31 mouse cellular contexts compared by ENCODE assay signal in the genomic region with DNA sequence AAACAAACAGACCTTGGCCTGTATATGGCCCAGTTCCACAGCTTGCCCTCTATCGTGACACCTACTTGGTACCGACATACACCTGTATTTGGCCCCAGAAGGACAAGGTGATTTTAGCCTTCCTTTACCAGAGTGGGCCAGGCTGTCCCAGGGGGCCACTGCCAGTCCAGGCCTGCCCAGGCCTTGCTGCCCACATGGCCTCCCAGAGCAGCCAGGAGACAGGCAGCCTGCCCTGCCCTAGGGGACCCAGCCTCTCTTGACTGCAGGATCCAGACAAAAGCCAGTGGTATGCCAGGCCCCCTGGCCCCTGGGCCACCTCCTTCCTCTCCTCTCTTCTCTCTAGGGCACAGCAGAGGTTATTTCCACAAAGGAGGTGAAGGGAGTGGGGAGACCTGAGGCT. TPM values are rescaled to one million over a fixed set of nuclear protein-coding genes. Genes with fewer than 3 reads are reported as not detected.
DNase-seq lines count a peak whose midpoint lies in the region; ATAC-seq and TF ChIP-seq lines count a peak whose summit lies in the region.
"Had no signal": no experiment of that assay in that cellular context is flagged by ENCODE, and none has a peak within 500 bp of the region (broad histone marks: within the 10 kb centered on the region; RNA-seq: fewer than 3 reads in every experiment).

No protein-coding gene starts in this region.

- no peak overlapping the region for H3K4me3 ChIP-seq in forebrain, embryonic 10.5 days
- no peak overlapping the region for H3K4me3 ChIP-seq in forebrain, embryonic 13.5 days
- no peak overlapping the region for H3K4me3 ChIP-seq in hindbrain, embryonic 13.5 days
- no peak overlapping the region for H3K4me3 ChIP-seq in hindbrain, postnatal 0 days (ENCODE audit: low read length)
- no peak overlapping the region for H3K4me3 ChIP-seq in midbrain, embryonic 13.5 days (replicated peaks)
- no peak overlapping the region for H3K4me3 ChIP-seq in midbrain, postnatal 0 days (ENCODE audit: low read depth, low read length)
- no peak overlapping the region for H3K4me3 ChIP-seq in embryonic facial prominence, embryonic 12.5 days
- H3K4me3 ChIP-seq: forebrain, embryonic 15.5 days; layer of hippocampus, adult 2 months; limb, embryonic 12.5 days; lung, embryonic 15.5 days had no signal

- TF ChIP-seq CTCF in hindbrain, postnatal 0 days (IDR thresholded peaks at IDR 0.05; ENCODE audit: low read depth) = no peak
- TF ChIP-seq CTCF in midbrain, postnatal 0 days (IDR thresholded peaks at IDR 0.05) = no peak

- WGBS in forebrain, embryonic 10.5 days = 96% methylated on average over 2 of the region's 2 CpGs
- WGBS in forebrain, embryonic 13.5 days = 95% methylated on average over 2 of the region's 2 CpGs
- WGBS in hindbrain, embryonic 13.5 days = 94% methylated on average over 2 of the region's 2 CpGs
- 95% methylated on average over 2 of the region's 2 CpGs for WGBS in hindbrain, postnatal 0 days
- WGBS in midbrain, embryonic 13.5 days = 98% methylated on average over 2 of the region's 2 CpGs
- WGBS in midbrain, postnatal 0 days = 95% methylated on average over 2 of the region's 2 CpGs
- WGBS in embryonic facial prominence, embryonic 12.5 days = 95% methylated on average over 2 of the region's 2 CpGs

- no peak for ATAC-seq in forebrain, embryonic 13.5 days
- no peak for ATAC-seq in hindbrain, embryonic 13.5 days (ENCODE audit: low FRiP score)
- no peak for ATAC-seq in hindbrain, postnatal 0 days
- no peak for ATAC-seq in midbrain, embryonic 13.5 days
- ATAC-seq in midbrain, postnatal 0 days (ENCODE audit: low FRiP score) = no peak
- ATAC-seq in embryonic facial prominence, embryonic 12.5 days (ENCODE audit: insufficient number of reproducible peaks, insufficient read depth, low FRiP score, low TSS enrichment) = no peak
- ATAC-seq: forebrain, embryonic 15.5 days; intestine, postnatal 0 days; Patski had no signal

- H3K36me3 ChIP-seq in forebrain, embryonic 10.5 days (replicated peaks) = no peaks in the 10 kb centered on the region
- no peaks in the 10 kb centered on the region for H3K36me3 ChIP-seq in forebrain, embryonic 13.5 days (ENCODE audit: poor library complexity, severe bottlenecking)
- no peaks in the 10 kb centered on the region for H3K36me3 ChIP-seq in hindbrain, embryonic 13.5 days
- H3K36me3 ChIP-seq in hindbrain, postnatal 0 days (ENCODE audit: insufficient read depth, low read length) = no peaks in the 10 kb centered on the region
- no peaks in the 10 kb centered on the region for H3K36me3 ChIP-seq in midbrain, embryonic 13.5 days
- no peaks in the 10 kb centered on the region for H3K36me3 ChIP-seq in midbrain, postnatal 0 days (ENCODE audit: insufficient read depth, low read length)
- no peaks in the 10 kb centered on the region for H3K36me3 ChIP-seq in embryonic facial prominence, embryonic 12.5 days
- H3K36me3 ChIP-seq: forebrain, embryonic 15.5 days; limb, embryonic 12.5 days; lung, embryonic 15.5 days had no signal

- intact Hi-C loops in left cerebral cortex, postnatal 4 days (cut with DNase I) = no loop called here

- H3K9ac ChIP-seq in forebrain, embryonic 13.5 days = no peak overlapping the region
- no peak overlapping the region for H3K9ac ChIP-seq in hindbrain, embryonic 13.5 days
- H3K9ac ChIP-seq in hindbrain, postnatal 0 days (replicated peaks; ENCODE audit: low read length) = no peak overlapping the region
- H3K9ac ChIP-seq in midbrain, embryonic 13.5 days (replicated peaks) = no peak overlapping the region
- H3K9ac ChIP-seq in midbrain, postnatal 0 days (replicated peaks; ENCODE audit: low read length, poor library complexity, severe bottlenecking) = no peak overlapping the region
- H3K9ac ChIP-seq in embryonic facial prominence, embryonic 12.5 days = peak overlapping the region; percentile 12; the same call in 1 of the 2 replicates
- H3K9ac ChIP-seq: forebrain, embryonic 15.5 days; limb, embryonic 12.5 days; liver, embryonic 14.5 days; lung, embryonic 15.5 days had no signal

- H3K27ac ChIP-seq in forebrain, embryonic 10.5 days = peak overlapping the region; percentile 82
- no peak overlapping the region for H3K27ac ChIP-seq in forebrain, embryonic 13.5 days
- H3K27ac ChIP-seq in hindbrain, embryonic 13.5 days = peak overlapping the region; percentile 90; the same call in 1 of the 2 replicates
- no peak overlapping the region for H3K27ac ChIP-seq in hindbrain, postnatal 0 days
- 0 out of 2 replicates have a peak overlapping the region, but pooled peaks have one; percentile 37 for H3K27ac ChIP-seq in midbrain, embryonic 13.5 days
- no peak overlapping the region for H3K27ac ChIP-seq in midbrain, postnatal 0 days (ENCODE audit: low read depth, low read length)
- no peak overlapping the region for H3K27ac ChIP-seq in embryonic facial prominence, embryonic 12.5 days
- H3K27ac ChIP-seq: forebrain, embryonic 15.5 days; limb, embryonic 12.5 days; liver, embryonic 14.5 days; lung, embryonic 15.5 days had no signal

- no peak overlapping the region for H3K4me2 ChIP-seq in forebrain, embryonic 13.5 days
- H3K4me2 ChIP-seq in hindbrain, embryonic 13.5 days = no peak overlapping the region
- H3K4me2 ChIP-seq in hindbrain, postnatal 0 days (ENCODE audit: low read depth, low read length) = no peak overlapping the region
- no peak overlapping the region for H3K4me2 ChIP-seq in midbrain, embryonic 13.5 days (replicated peaks)
- no peak overlapping the region for H3K4me2 ChIP-seq in midbrain, postnatal 0 days (ENCODE audit: low read depth, low read length, poor library complexity, severe bottlenecking)
- H3K4me2 ChIP-seq in embryonic facial prominence, embryonic 12.5 days (replicated peaks) = no peak overlapping the region
- H3K4me2 ChIP-seq: forebrain, embryonic 15.5 days; heart, embryonic 11.5 days; limb, embryonic 12.5 days; lung, embryonic 15.5 days had no signal

- peaks cover 49% of the 10 kb centered on the region for H3K27me3 ChIP-seq in forebrain, embryonic 10.5 days (ENCODE audit: poor library complexity, severe bottlenecking)
- H3K27me3 ChIP-seq in forebrain, embryonic 13.5 days = no peaks in the 10 kb centered on the region
- peaks cover 8% of the 10 kb centered on the region; the same call in 1 of the 2 replicates for H3K27me3 ChIP-seq in hindbrain, embryonic 13.5 days
- H3K27me3 ChIP-seq in hindbrain, postnatal 0 days (ENCODE audit: insufficient read depth, low read length) = no peaks in the 10 kb centered on the region
- H3K27me3 ChIP-seq in midbrain, embryonic 13.5 days = no peaks in the 10 kb centered on the region
- no peaks in the 10 kb centered on the region for H3K27me3 ChIP-seq in midbrain, postnatal 0 days (ENCODE audit: insufficient read depth, low read length)
- H3K27me3 ChIP-seq in embryonic facial prominence, embryonic 12.5 days = no peaks in the 10 kb centered on the region; the same call in 1 of the 2 replicates
- H3K27me3 ChIP-seq: forebrain, embryonic 15.5 days; lung, embryonic 15.5 days; Patski had no signal

- H3K4me1 ChIP-seq in forebrain, embryonic 10.5 days = peaks cover 52% of the 10 kb centered on the region
- H3K4me1 ChIP-seq in forebrain, embryonic 13.5 days = peaks cover 44% of the 10 kb centered on the region
- peaks cover 49% of the 10 kb centered on the region for H3K4me1 ChIP-seq in hindbrain, embryonic 13.5 days (replicated peaks)
- H3K4me1 ChIP-seq in hindbrain, postnatal 0 days (ENCODE audit: insufficient read depth, low read length) = peaks cover 24% of the 10 kb centered on the region
- H3K4me1 ChIP-seq in midbrain, embryonic 13.5 days (replicated peaks) = peaks cover 54% of the 10 kb centered on the region
- peaks cover 4% of the 10 kb centered on the region; the same call in 1 of the 2 replicates for H3K4me1 ChIP-seq in midbrain, postnatal 0 days (ENCODE audit: insufficient read depth, low read length)
- peaks cover 10% of the 10 kb centered on the region; the same call in 1 of the 2 replicates for H3K4me1 ChIP-seq in embryonic facial prominence, embryonic 12.5 days

- DNase-seq in forebrain, embryonic 10.5 days (ENCODE audit: extremely low spot score, low spot score) = no peak
- no peak for DNase-seq in hindbrain, postnatal 0 days (ENCODE audit: low spot score)
- DNase-seq in midbrain, postnatal 0 days (ENCODE audit: low spot score) = no peak
- DNase-seq in left cerebral cortex, postnatal 4 days = no peak
- DNase-seq: gastrocnemius, postnatal 10 days; kidney, postnatal 25 days; lung, postnatal 36 days; right cerebral cortex, postnatal 25 days; spleen, adult 18-20 months had no signal

- H3K9me3 ChIP-seq in forebrain, embryonic 10.5 days = no peaks in the 10 kb centered on the region
- no peaks in the 10 kb centered on the region for H3K9me3 ChIP-seq in forebrain, embryonic 13.5 days (replicated peaks)
- no peaks in the 10 kb centered on the region for H3K9me3 ChIP-seq in hindbrain, embryonic 13.5 days
- no peaks in the 10 kb centered on the region for H3K9me3 ChIP-seq in hindbrain, postnatal 0 days (ENCODE audit: low read length)
- no peaks in the 10 kb centered on the region for H3K9me3 ChIP-seq in midbrain, embryonic 13.5 days
- no peaks in the 10 kb centered on the region for H3K9me3 ChIP-seq in midbrain, postnatal 0 days (ENCODE audit: low read length)
- no peaks in the 10 kb centered on the region for H3K9me3 ChIP-seq in embryonic facial prominence, embryonic 12.5 days
- H3K9me3 ChIP-seq: forebrain, embryonic 15.5 days; limb, embryonic 12.5 days; lung, embryonic 15.5 days had no signal

RNA-seq across cellular contexts. Expression of a gene that starts 15.4 kb away (rescaled TPM):
- not detected in 2 replicates for polyA plus RNA-seq in forebrain, embryonic 10.5 days (2016; fragmentation: Nextera tagmentation; extraction: Ambion mirVana)
- not detected in 2 replicates for polyA plus RNA-seq in forebrain, embryonic 13.5 days (2015; fragmentation: Nextera tagmentation; extraction: Ambion mirVana)
- not detected in 2 replicates for polyA plus RNA-seq in hindbrain, embryonic 13.5 days (2015; fragmentation: Nextera tagmentation; extraction: Ambion mirVana)
- not detected in 2 replicates for total RNA-seq in hindbrain, postnatal 0 days (2014; rRNA removed)
- polyA plus RNA-seq in hindbrain, postnatal 0 days (2015; fragmentation: Nextera tagmentation; extraction: Ambion mirVana) = not detected in 2 replicates
- polyA plus RNA-seq in midbrain, embryonic 13.5 days (2015; fragmentation: Nextera tagmentation; extraction: Ambion mirVana) = not detected in 2 replicates
- total RNA-seq in midbrain, postnatal 0 days (2014; rRNA removed) = not detected in 2 replicates
- polyA plus RNA-seq in midbrain, postnatal 0 days (2015; fragmentation: Nextera tagmentation; extraction: Ambion mirVana) = not detected in 2 replicates
- polyA plus RNA-seq in embryonic facial prominence, embryonic 12.5 days (2016; fragmentation: Nextera tagmentation; extraction: Ambion mirVana) = not detected in 2 replicates
- total RNA-seq in left cerebral cortex, postnatal 4 days (2021) = not detected
- total RNA-seq: adrenal gland, adult 18-20 months; adrenal gland, postnatal 4 days; common myeloid progenitor, adult 5-6 weeks; ES-E14; gastrocnemius, postnatal 10 days; granulocyte monocyte progenitor cell, adult 5-6 weeks; heart, postnatal 25 days; layer of hippocampus, adult 2 months; layer of hippocampus, postnatal 25 days had no signal
- polyA plus RNA-seq: forebrain, embryonic 15.5 days; heart, embryonic 11.5 days; intestine, postnatal 0 days; kidney, embryonic 14.5 days; limb, embryonic 12.5 days; liver, embryonic 14.5 days; lung, embryonic 15.5 days; Patski; thymus, postnatal 0 days; urinary bladder, adult 2 months had no signal

RNA-seq across cellular contexts. Expression of a gene that starts 21.8 kb away (rescaled TPM):
- polyA plus RNA-seq in forebrain, embryonic 10.5 days (2016; fragmentation: Nextera tagmentation; extraction: Ambion mirVana) = 11.7 and 12.3 TPM in 2 replicates
- polyA plus RNA-seq in forebrain, embryonic 13.5 days (2015; fragmentation: Nextera tagmentation; extraction: Ambion mirVana) = 32.1 and 36.7 TPM in 2 replicates
- polyA plus RNA-seq in hindbrain, embryonic 13.5 days (2015; fragmentation: Nextera tagmentation; extraction: Ambion mirVana) = 42.4 and 43.8 TPM in 2 replicates
- total RNA-seq in hindbrain, postnatal 0 days (2014; rRNA removed) = 68.3 and 80.8 TPM in 2 replicates
- polyA plus RNA-seq in hindbrain, postnatal 0 days (2015; fragmentation: Nextera tagmentation; extraction: Ambion mirVana) = 23.7 and 24.2 TPM in 2 replicates
- polyA plus RNA-seq in midbrain, embryonic 13.5 days (2015; fragmentation: Nextera tagmentation; extraction: Ambion mirVana) = 41.9 and 43.9 TPM in 2 replicates
- total RNA-seq in midbrain, postnatal 0 days (2014; rRNA removed) = 73.1 and 97.7 TPM in 2 replicates
- polyA plus RNA-seq in midbrain, postnatal 0 days (2015; fragmentation: Nextera tagmentation; extraction: Ambion mirVana) = 24.4 and 26.4 TPM in 2 replicates
- polyA plus RNA-seq in embryonic facial prominence, embryonic 12.5 days (2016; fragmentation: Nextera tagmentation; extraction: Ambion mirVana) = 19.4 and 22.3 TPM in 2 replicates
- total RNA-seq in left cerebral cortex, postnatal 4 days (2021) = 100 to 1,000 TPM; 111 to 122 TPM

Comparison
In these comparisons a context has a peak if more than half of its experiments do, and no peak if none do; other contexts are left out.
1. H3K27ac ChIP-seq: peak in forebrain, embryonic 10.5 days (single experiment), hindbrain, embryonic 13.5 days (single experiment) and midbrain, embryonic 13.5 days (single experiment); none in forebrain, embryonic 13.5 days (single experiment), hindbrain, postnatal 0 days (single experiment), midbrain, postnatal 0 days (single experiment) and embryonic facial prominence, embryonic 12.5 days (single experiment).